Mouse (Mus musculus): Measurements from ENCODE around the gene Nrde2. TPM values are rescaled to one million over a fixed set of nuclear protein-coding genes. Genes with fewer than 3 reads are reported as not detected.

Gene Nrde2
- 7.1 and 8.1 TPM in 2 replicates for polyA plus RNA-seq (2011; ENCODE audit: insufficient read length, low read depth, missing spikeins)

GRCm38 (mm10) chr12:100159261-100159975 lies at the start of gene Nrde2:
Nrde2 (minus strand) TSS chr12:100159653.
- H3K27ac ChIP-seq (ENCODE audit: insufficient read depth, low read length) = no peak within 1 kb of the TSS
- H3K4me1 ChIP-seq (ENCODE audit: control insufficient read depth, insufficient read depth, low read length) = no peaks in the 10 kb centered on the region
- TF ChIP-seq CTCF (IDR thresholded peaks at IDR 0.05; ENCODE audit: borderline replicate concordance, insufficient read depth, low read length) (no peak), POLR2A (IDR thresholded peaks at IDR 0.05; ENCODE audit: low read depth, low read length) (peak; percentile 91)
- peak within 1 kb of the TSS; percentile 64 for H3K4me3 ChIP-seq (ENCODE audit: insufficient read depth, low read length)

- Histone ChIP-seq H3K27ac (ENCODE audit: insufficient read depth, low read length) (no peak overlapping the region; the same call in 1 of the 2 replicates), H3K4me1 (ENCODE audit: control insufficient read depth, insufficient read depth, low read length) (peaks cover 11% of the 10 kb centered on the region; the same call in 1 of the 2 replicates), H3K4me3 (ENCODE audit: insufficient read depth, low read length) (no peak overlapping the region)
- no peak for TF ChIP-seq CTCF (IDR thresholded peaks at IDR 0.05; ENCODE audit: borderline replicate concordance, insufficient read depth, low read length)
- TF ChIP-seq POLR2A (IDR thresholded peaks at IDR 0.05; ENCODE audit: low read depth, low read length) = no peak
Measured at GRCm38 (mm10) chr12:100206926-100207325, 47.5 kb upstream of the Nrde2 start.

DNA sequence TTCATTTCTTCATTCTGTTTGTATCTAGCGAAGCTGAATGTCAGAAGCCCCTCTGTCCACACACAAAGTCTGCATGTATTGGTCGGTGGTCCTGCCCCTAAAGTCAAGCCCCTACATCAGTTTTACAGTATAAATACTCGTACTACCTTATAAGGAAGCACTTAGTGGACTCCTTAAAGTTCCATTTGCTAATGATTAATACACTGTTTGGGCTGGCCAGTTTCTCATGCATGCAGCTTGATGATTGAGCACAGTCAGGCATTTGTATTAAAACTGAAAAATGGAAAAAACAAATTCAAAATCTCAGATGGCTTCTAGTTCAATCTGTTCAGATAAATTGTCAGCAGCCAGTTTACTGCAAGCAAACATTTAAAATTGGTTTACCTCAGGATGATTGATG lies 47.1 kb upstream of the Nrde2 start:
- TF ChIP-seq CTCF (IDR thresholded peaks at IDR 0.05; ENCODE audit: borderline replicate concordance, insufficient read depth, low read length) = no peak
- no peak for TF ChIP-seq POLR2A (IDR thresholded peaks at IDR 0.05; ENCODE audit: low read depth, low read length)

GRCm38 (mm10) chr12:100205156-100205555 lies 45.7 kb upstream of the Nrde2 start:
- Histone ChIP-seq H3K4me3 (ENCODE audit: insufficient read depth, low read length) (no peak overlapping the region), H3K27ac (ENCODE audit: insufficient read depth, low read length) (no peak overlapping the region), H3K4me1 (ENCODE audit: control insufficient read depth, insufficient read depth, low read length) (peaks cover 4% of the 10 kb centered on the region; the same call in 1 of the 2 replicates)
- TF ChIP-seq CTCF (IDR thresholded peaks at IDR 0.05; ENCODE audit: borderline replicate concordance, insufficient read depth, low read length) (no peak), POLR2A (IDR thresholded peaks at IDR 0.05; ENCODE audit: low read depth, low read length) (no peak)

More for the DNA sequence above, 47.1 kb upstream of the Nrde2 start:
- Histone ChIP-seq H3K4me3 (ENCODE audit: insufficient read depth, low read length) (no peak overlapping the region), H3K27ac (ENCODE audit: insufficient read depth, low read length) (no peak overlapping the region; the same call in 1 of the 2 replicates), H3K4me1 (ENCODE audit: control insufficient read depth, insufficient read depth, low read length) (peaks cover 11% of the 10 kb centered on the region; the same call in 1 of the 2 replicates)

- no peaks in the 10 kb centered on the region for H3K4me1 ChIP-seq (ENCODE audit: control insufficient read depth, insufficient read depth, low read length)
- no peak overlapping the region for H3K27ac ChIP-seq (ENCODE audit: insufficient read depth, low read length)
Measured at GRCm38 (mm10) chr12:100203759-100204158, 44.3 kb upstream of the Nrde2 start.

GRCm38 (mm10) chr12:100201838-100202237 lies 42.4 kb upstream of the Nrde2 start:
- no peak overlapping the region for H3K27ac ChIP-seq (ENCODE audit: insufficient read depth, low read length)
- TF ChIP-seq POLR2A (IDR thresholded peaks at IDR 0.05; ENCODE audit: low read depth, low read length) (no peak), CTCF (IDR thresholded peaks at IDR 0.05; ENCODE audit: borderline replicate concordance, insufficient read depth, low read length) (peak; percentile 99)
- no peaks in the 10 kb centered on the region for H3K4me1 ChIP-seq (ENCODE audit: control insufficient read depth, insufficient read depth, low read length)
- peak overlapping the region; percentile 31; the same call in 1 of the 2 replicates for H3K4me3 ChIP-seq (ENCODE audit: insufficient read depth, low read length)

More at GRCm38 (mm10) chr12:100203759-100204158, 44.3 kb upstream of the Nrde2 start:
- TF ChIP-seq CTCF (IDR thresholded peaks at IDR 0.05; ENCODE audit: borderline replicate concordance, insufficient read depth, low read length) = no peak
- TF ChIP-seq POLR2A (IDR thresholded peaks at IDR 0.05; ENCODE audit: low read depth, low read length) = no peak
- H3K4me3 ChIP-seq (ENCODE audit: insufficient read depth, low read length) = no peak overlapping the region

- peak overlapping the region; percentile 79 for H3K4me3 ChIP-seq (ENCODE audit: insufficient read depth, low read length)
- no peaks in the 10 kb centered on the region for H3K4me1 ChIP-seq (ENCODE audit: control insufficient read depth, insufficient read depth, low read length)
- H3K27ac ChIP-seq (ENCODE audit: insufficient read depth, low read length) = no peak overlapping the region
- TF ChIP-seq POLR2A (IDR thresholded peaks at IDR 0.05; ENCODE audit: low read depth, low read length) (no peak), CTCF (IDR thresholded peaks at IDR 0.05; ENCODE audit: borderline replicate concordance, insufficient read depth, low read length) (no peak)
Measured at GRCm38 (mm10) chr12:100201363-100201711, 41.9 kb upstream of the Nrde2 start.

GRCm38 (mm10) chr12:100200645-100201362 lies 41.4 kb upstream of the Nrde2 start:
- no peak for TF ChIP-seq POLR2A (IDR thresholded peaks at IDR 0.05; ENCODE audit: low read depth, low read length)
- no peak for TF ChIP-seq CTCF (IDR thresholded peaks at IDR 0.05; ENCODE audit: borderline replicate concordance, insufficient read depth, low read length)
- no peaks in the 10 kb centered on the region for H3K4me1 ChIP-seq (ENCODE audit: control insufficient read depth, insufficient read depth, low read length)
- peak overlapping the region; percentile 79 for H3K4me3 ChIP-seq (ENCODE audit: insufficient read depth, low read length)
- H3K27ac ChIP-seq (ENCODE audit: insufficient read depth, low read length) = peak overlapping the region; percentile 9; the same call in 1 of the 2 replicates

- no peaks in the 10 kb centered on the region for H3K4me1 ChIP-seq (ENCODE audit: control insufficient read depth, insufficient read depth, low read length)
- TF ChIP-seq CTCF (IDR thresholded peaks at IDR 0.05; ENCODE audit: borderline replicate concordance, insufficient read depth, low read length) (no peak), POLR2A (IDR thresholded peaks at IDR 0.05; ENCODE audit: low read depth, low read length) (0 out of 2 replicates have a peak, but pooled peaks have one; percentile 31)
- H3K4me3 ChIP-seq (ENCODE audit: insufficient read depth, low read length) = peak overlapping the region; percentile 86
- H3K27ac ChIP-seq (ENCODE audit: insufficient read depth, low read length) = peak overlapping the region; percentile 38
Measured at GRCm38 (mm10) chr12:100199891-100200644, 40.6 kb upstream of the Nrde2 start.
